Mouse (Mus musculus) layer of hippocampus, postnatal 14 days (tissue): Measurements from ENCODE around the gene Phkg2. TPM values are rescaled to one million over a fixed set of nuclear protein-coding genes. Genes with fewer than 3 reads are reported as not detected.

ENCODE experiments used
- DNase-seq, 2 experiments: peaks; one replicate each; pipeline ENCODE4 v3.0.0; 2021 to 2022; ENCODE audit warnings: low spot score in 2 of 2, mixed read lengths in 1 of 2
- long read RNA-seq, 2 experiments: library from polyadenylated mRNA; stranded (forward); transcript quantifications; one replicate each; pipeline ENCODE4 v2.0.0; 2021
- total RNA-seq, 2 experiments: library from RNA; stranded (reverse); gene quantifications; 2 replicates each; pipeline ENCODE4 v1.2.3; 2021

Gene Phkg2
- 10 to 100 TPM; 79.5 to 83.7 TPM for total RNA-seq
- long read RNA-seq, experiment 1, transcript Phkg2-201 (10 exons, 1,570 nt), result major isoform, 15 of 30 reads
- long read RNA-seq, experiment 1, partial matches to known transcripts, result 4 of 30 reads
- long read RNA-seq, experiment 1, other reads (novel, unspliced or antisense), result 7 of 30 reads
- long read RNA-seq, experiment 2, transcript Phkg2-201 (10 exons, 1,570 nt), result major isoform, 26 of 46 reads
- long read RNA-seq, experiment 2, partial matches to known transcripts, result 6 of 46 reads
- long read RNA-seq, experiment 2, other reads (novel, unspliced or antisense), result 10 of 46 reads

DNA sequence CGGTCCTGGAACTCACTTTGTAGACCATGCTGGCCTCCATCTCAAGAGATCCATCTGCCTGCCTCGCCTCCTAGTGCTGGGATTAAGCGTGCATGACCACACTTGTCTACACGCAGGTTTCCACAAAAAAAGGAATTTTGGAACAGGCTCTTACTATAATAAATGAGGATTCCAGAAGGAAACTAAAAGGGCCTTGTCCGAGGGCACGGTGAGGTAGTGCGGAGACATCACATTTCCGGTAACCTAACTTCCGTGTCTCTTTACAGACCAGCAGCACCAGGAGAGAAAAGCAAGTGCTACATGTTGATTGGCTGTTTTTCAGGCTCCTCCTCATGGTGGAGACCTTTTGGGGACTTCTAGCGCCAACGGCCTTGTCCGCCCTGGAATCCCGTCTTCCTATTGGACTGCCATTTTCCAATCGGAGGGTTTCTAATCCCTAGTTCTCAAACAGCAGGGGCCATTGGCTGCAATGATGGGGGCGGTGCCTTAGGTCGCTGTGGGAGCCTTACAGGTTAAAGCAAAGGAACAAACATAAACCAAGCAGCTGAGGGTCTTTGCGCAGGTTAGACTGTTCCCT is at the start of gene Phkg2:
Phkg2 (plus strand) TSS at position 446 of the 577 bp plus-strand sequence.
- DNase-seq, result peak; percentile 86 to 98

DNA sequence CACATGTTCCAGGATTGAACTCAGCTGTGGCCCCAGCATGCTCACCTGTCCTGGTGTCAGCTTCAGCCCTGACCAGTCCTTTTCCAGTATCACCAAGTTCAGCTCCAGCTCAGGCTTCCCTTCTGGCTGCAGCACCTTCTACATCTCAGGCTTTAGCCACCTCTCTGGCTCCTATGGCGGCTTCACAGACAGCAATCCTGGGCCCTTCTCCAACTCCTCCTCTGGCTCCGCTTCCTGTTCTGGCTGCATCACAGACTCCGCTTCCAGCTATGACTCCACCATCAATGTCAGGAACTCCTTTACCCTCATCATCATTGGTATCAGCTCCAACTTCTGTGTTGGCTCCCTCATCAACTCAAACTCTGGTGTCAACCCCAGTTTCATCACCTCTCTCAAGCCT is 31.5 kb upstream of the Phkg2 start:
- no peak for DNase-seq

DNA sequence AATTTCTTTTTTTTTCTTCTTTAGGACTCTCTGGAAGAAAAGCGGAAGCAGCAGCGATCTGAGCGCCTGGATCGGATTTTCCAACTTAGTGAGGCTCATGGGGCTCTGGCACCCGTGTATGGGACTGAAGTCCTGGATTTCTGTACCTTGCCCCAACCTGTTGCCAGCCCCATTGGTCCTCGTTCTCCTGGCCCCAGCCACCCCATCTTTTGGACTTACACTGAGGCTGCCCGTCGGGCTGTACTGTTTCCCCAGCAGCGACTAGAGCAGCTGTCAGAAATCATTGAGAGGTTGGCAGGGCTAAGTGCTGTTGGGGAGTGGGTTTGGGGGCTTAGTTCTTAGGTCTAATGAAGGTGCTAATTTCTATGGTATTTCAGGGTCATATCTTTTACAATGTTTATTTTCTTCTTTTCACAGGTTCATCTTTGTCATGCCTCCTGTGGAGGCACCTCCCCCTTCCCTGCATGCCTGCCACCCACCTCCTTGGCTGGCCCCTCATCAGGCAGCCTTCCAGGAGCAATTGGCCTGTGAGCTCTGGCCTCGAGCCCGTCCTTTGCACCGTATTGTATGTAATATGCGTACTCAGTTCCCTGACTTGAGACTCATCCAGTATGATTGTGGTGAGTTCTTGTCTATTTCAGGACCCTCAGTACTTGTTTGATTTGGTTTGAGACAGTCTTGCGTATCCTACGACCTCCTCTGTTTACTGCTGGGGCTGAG is 23.9 kb upstream of the Phkg2 start:
- DNase-seq, result peak in 1 of 2 experiments; percentile 43

DNA sequence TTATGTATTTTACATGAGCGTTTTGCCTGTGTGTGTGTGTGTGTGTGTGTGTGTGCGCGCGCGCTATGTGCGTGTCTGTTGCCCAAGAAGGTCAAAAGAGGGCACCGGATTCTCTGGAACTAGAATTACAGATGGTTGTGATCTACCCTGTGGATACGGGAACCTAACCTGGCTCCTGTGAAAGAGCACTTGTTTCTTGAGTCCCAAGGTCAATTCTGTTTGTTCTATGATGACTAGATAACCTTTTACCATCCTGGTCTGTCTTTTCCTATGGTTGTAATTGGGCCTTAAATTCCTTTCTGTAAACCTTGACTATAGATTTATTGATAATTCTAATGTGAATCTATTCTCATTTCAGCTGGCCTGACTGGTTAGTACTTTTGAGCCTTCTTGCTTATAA is 21.6 kb upstream of the Phkg2 start:
- no peak for DNase-seq

DNA sequence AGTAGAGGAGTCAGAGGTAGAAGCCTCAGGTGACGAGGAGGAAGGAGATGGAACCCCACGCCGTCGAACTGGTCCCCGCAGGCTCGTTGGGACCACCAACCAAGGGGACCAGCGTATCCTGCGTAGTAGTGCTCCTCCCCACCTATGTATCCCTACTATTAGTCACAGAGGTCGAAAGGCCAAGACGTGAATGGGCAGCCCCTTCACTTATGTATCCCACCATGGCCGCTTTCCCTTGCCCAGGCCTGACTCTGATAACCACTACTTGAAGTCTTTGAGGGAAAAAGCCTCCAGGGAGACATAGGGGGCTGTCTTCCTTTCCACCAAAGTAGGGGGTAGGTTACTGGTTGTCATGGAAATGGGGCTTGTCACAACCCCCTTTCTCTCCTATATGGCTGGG is 12.6 kb upstream of the Phkg2 start:
- no peak for DNase-seq

DNA sequence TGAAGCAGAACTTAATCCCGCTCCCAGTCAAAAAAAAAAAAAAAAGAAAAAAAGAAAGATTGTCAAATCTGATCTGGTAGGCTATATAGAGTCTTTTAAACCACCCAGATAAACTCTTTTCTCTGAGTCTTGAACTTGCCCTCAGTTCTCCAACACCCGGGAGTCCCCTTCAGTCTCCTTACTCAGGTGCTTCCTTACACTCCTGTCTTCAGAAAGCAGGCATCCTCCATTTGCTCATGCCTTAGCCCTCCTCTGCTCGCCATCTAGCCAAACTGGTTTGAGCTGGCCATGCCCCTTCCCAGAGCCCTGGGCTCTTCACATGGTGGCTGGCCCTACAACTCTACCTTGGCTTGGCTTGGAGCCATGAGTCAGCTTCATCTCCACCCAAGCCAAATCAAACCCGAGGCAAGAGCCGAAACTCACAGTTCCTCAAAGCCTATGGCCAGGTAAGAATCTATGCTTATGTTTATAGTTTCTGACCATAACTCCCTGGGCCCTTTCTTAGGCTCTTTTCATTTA is 11.7 kb upstream of the Phkg2 start, which contains the start of gene Tmem265:
Tmem265 (plus strand) TSS at position 51 of the 519 bp plus-strand sequence.
- no peak for DNase-seq

DNA sequence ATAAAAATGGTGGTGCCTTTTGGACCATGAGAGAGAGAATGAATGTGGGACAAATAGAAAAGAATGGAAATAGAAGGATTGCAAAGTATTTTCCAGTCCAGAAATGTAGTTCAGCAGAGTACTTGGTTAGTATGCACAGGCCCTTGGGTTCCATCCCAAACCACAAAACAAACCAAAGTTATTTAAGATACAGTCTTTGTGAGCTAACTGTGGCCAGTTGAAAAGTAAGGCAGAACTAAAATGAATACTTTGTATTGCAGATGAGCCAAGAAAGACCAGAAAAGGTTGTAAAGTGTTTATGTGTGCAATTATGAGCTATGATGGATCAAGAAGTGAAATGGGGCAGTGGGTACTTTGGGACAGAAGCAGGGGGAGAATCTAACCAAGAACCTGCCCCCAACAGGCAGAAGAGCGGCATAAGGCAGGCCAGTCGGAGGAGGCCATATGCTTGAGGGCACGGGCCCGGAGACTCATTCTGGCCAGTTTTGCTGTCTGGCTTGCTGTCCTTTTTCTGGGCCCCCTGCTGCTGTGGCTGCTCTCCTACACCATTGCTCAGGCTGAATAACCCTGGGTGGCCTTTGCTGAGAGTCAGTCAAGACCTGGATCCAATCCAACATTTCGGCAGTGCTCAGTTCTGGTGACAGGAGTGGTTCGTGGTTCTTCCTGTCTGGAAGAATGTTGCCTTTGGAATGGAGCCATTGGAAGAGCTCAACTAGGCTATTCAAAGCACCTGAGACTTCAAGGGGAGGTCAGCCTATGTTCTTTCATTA is 8.6 kb upstream of the Phkg2 start:
- DNase-seq, result no peak

DNA sequence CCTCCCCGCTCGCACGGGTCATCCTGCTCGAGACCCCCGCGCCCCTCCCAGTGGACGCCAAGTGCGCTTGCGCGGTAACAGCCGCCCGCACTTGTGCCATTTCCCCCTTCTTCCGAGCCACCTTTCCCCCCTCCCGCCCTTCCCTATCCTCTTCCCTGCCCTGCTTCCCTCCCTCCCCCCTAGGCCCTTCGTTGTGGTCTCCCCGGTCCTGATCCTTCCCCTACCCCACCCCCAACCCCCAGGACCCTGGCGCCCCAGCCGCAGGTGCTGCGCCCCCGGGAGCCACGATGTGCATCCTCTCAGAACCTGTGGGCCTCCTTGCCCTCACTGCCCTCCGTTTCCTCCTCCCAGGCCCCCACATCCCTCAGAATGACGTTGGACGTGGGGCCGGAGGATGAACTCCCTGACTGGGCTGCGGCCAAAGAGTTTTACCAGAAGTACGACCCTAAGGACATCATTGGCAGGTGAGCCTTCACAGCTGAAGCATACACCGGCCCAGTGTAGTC is 416 bp downstream of the Phkg2 start:
- no peak for DNase-seq

DNA sequence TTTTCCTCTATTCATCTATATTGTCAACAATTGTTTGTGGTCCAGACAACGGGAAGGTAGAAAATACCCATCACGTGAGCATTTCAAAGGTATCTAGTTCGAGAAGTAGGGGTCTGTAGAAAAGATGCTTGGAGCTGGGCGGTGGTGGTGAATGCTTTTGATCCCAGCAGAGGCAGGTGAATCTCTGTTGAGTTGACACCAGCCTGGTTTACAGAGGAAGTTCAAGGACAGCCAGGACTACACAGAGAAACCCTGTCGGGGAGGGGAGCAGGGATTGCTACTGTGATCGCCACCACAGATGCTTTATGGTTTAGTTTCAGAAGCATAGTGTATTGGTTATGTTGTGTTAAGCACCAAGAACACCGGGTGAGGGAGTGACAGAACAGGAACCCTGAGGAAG is 975 bp downstream of the Phkg2 start:
- DNase-seq, result no peak

DNA sequence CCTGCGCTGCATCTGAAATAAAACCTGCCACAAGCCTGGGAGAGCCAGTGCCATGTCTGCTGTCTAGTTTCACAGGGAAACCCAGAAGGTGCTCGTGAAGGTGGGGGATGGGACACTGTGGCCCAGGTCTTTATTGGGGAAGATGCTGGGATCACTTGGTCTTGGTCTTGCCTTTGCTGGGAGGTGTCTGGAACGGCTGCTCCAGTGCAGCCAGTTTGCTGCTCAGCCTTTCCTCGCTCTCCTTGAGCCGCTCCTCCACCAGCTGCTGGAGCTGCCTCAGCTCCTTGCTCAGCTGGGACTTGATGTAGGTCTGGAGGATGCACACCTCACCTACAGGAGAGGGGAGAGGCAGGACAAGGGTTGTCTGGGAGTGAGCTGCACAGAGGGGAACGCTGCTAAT is 10.1 kb downstream of the Phkg2 start:
- DNase-seq, result no peak

DNA sequence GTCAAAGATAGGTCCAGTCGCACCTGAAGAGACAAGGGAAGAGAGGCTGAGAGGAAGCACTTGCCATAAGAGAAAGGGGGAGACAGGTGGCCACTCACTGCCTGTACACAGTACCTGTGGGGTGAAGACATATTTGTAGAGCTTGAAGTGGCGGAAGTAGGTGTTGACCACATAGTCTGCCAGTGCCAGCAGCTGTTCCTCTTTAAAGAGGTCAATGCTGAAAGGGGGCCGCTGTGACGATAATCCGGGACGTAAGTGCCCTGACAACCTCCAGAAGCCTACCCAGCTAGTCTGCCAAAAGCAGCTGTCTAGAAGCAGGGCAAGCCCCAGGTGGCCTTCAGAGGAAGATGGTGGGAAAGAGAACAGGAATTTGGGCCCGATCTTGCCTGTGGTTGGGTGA is 11.9 kb downstream of the Phkg2 start:
- no peak for DNase-seq

DNA sequence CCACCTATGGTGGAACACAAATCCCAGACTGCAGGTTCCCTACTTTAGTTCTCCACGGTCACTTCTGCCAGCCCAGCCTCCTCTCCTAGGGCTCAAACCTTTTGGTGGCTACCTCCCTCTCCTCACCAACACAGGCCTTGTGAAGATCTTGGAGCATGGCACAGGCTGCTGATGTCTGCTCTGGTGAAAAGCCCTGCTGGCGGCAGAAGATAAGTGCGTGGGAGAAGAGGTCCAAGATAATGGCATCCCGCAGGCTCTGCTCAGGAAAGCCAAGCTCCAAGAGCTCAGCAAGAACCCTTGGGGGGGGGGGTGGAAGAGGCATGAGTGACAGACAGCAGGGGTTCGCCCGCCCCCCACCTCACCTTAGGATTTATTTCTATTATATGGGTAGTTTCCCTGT is 13.0 kb downstream of the Phkg2 start:
- DNase-seq, result no peak

DNA sequence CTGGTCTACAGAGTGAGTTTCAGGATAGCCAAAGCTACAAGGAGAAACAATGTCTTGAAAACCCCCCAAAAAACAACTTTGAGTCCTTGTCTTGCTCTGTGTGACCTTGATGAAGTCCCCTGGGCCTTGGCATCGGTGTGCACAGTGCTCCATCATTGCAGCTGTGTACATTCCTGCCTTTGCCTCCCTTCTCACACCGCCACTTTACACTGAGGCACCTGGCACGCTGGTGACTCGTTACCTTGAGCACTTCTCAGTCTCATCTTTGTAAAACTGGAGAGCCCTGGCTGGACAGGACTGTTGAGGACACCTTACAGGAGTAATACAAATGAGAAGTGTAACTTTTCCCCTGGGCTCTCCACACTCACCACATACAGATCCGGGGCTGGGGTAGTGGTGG is 14.1 kb downstream of the Phkg2 start:
- DNase-seq, result no peak

DNA sequence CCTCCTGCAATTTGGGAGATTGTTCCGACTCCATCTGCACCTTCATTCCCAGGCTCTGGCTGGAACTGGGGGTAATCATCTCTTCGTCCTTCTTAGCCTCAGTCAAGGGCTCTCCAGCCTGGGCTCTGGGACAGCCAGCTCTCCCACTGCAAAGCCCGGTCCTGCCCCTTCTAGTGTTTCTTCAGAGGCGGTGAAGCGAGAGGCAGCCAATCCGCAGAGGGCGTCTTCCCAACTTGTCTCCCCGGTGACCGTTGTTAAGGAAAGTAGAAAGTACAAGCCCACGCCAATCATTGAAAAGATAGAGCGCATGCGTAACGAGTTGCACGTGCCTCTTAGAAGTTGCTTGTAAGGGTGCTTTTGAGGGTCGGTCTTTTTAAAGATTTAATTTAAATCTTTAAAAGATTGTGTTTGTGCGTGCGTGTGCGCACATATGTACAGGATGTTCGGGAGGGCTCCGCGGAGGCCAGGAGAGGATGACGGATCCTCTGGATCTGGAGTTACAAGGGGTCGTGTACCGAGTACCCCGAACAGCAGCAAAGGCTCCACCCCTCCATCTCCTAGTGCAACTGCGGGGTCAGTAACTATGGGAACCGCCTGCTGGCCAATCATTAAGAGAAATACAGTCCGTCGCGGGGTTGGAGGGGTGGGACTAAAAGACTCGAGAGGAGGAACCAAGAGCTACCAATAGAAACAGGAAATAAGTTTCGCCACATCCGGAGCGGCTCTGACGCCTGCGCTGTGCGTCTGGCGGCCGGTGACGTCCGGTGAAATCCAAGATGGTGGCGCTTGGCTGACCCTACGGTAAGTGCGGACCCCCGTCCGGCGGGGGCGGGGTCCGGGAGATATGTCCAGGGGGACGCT is 15.1 kb downstream of the Phkg2 start, which contains the start of the genes Ccdc189 and Rnf40:
Ccdc189 (minus strand) TSS at position 585 of the 861 bp plus-strand sequence.
Rnf40 (plus strand) TSS at position 757 of the 861 bp plus-strand sequence.
- DNase-seq, result peak; percentile 95 to 98

DNA sequence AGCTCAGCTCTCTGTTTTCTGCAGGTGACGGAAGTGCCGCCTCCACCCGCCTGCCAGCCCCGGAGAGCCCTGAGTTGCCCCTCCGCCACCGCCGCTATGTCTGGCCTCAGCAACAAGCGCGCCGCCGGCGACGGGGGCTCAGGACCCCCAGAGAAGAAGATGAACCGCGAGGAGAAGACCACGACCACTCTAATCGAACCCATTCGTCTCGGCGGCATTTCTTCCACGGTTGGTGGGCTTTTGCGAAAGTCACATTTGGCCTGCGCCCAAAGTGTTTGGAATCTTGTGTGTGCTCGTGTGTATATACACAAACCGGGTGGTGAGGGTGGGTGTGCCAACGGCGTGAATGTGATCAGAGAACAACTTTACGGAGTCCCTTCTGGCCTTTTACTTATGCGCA is 15.8 kb downstream of the Phkg2 start:
- no peak for DNase-seq

DNA sequence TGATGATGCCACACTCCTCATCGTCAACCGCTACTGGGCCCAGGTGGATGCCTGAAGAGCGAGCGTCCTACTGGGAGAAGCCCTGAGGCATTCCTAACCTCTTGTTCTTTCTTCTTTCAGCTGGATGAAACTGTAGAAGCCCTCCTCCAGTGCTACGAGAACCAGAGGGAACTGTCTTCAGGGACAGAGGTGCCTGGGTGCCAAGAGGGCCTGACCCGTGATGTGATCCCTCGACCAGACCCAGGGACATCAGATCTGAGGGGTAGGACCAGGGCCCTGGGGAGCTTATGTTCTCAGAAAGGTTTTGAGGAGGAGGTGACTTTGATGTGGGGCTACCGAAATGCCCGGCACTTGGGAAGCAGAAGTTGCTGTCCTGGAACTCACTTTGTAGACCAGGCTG is 16.5 kb downstream of the Phkg2 start:
- no peak for DNase-seq

DNA sequence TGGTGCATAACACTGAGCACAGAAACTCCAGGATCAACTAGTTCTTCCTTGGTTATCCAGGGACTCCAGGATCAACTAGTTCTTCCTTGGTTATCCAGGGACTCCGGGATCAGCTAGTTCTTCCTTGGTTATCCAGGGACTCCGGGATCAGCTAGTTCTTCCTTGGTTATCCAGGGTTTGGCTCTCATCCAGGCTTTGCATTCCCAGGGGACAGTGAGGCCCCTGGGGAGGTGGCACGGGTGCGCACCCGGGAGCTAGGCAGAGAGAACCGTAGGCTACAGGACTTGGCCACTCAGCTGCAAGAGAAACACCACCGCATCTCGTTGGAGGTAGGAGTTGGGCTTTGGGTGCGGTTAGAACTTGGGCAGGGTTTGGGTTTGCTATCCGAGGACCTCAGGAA is 18.0 kb downstream of the Phkg2 start:
- no peak for DNase-seq

DNA sequence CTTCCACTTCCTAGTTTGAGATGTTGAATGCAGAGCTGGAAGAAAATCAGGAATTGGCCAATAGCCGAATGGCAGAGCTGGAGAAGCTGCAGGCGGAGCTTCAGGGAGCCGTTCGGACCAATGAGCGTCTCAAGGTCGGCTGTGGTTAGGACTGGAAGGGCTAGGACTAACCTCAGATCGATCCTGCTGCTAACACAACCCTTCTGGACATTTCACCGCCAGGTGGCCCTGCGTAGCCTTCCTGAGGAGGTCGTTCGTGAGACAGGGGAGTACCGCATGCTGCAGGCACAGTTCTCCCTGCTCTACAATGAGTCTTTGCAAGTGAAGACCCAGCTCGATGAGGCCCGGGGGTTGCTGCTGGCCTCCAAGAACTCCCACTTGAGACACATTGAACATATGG is 19.4 kb downstream of the Phkg2 start:
- DNase-seq, result no peak

DNA sequence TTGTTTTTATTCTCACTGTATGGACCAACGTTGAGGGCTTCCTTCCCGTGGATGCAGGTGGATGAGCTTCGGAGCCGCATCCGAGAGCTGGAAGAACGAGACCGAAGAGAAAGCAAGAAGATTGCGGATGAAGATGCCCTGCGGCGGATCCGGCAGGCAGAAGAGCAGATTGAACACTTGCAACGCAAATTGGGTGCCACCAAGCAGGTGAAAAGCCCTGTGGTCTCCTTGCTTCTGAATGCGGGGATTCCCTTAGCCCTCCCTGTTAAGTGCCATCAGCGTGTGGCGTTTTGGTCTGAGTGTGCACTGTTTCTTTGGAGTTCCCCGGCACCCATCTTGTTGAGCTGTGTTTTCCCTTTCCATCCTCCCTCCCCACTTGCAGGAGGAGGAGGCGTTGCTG is 23.6 kb downstream of the Phkg2 start:
- no peak for DNase-seq

DNA sequence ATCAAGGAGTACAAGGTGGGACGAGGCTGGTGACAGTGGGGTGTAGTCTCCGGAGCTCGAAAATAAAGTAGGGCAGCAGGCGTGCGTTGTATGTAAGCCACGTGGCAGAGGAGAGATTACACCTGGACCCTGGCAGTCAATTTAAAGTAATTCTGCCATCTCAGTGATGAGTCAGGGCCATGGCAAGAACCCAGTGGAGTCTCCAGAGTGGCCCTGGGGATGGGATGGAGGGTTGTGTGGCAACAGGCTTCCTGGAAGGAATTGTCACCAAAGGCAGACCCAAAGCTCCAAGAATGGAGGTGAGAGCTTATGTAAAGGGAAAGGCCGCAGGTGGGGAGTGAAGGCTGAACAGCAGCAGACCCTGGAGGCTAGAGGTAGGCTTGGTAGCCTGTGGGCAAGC is 27.5 kb downstream of the Phkg2 start:
- no peak for DNase-seq
